Mouse (Mus musculus) lung, postnatal 0 days (tissue): Measurements from ENCODE around the gene Gzmm. TPM values are rescaled to one million over a fixed set of nuclear protein-coding genes. Genes with fewer than 3 reads are reported as not detected.

Experiments
- ATAC-seq: fragments of 200-750 bp; cut with Nextera tagmentation; 2 replicates; pipeline ENCODE4 v1.8.0; 2017; ENCODE audit warnings: moderate library complexity
- DNase-seq: peaks from one replicate; pipeline ENCODE4 v3.0.0-alpha.2; 2016; ENCODE audit warnings: low spot score
- H3K27ac ChIP-seq: fragments of 300-500 bp; sonication (generic); 2 replicates; pipeline ENCODE4 v1.5.1; 2014; ENCODE audit warnings: antibody characterized with exemption, mild to moderate bottlenecking, low read length, mixed read lengths
- H3K27me3 ChIP-seq: fragments of 300-500 bp; sonication (generic); replicated peaks from 2 replicates; pipeline ENCODE4 v1.6.1; 2014; ENCODE audit warnings: low read length, mixed read lengths; ENCODE audit not compliant: insufficient read depth
- H3K36me3 ChIP-seq: fragments of 300-500 bp; sonication (generic); 2 replicates; pipeline ENCODE4 v1.6.1; 2014; ENCODE audit warnings: low read length, mixed read lengths; ENCODE audit not compliant: insufficient read depth
- H3K4me1 ChIP-seq: fragments of 300-500 bp; sonication (generic); 2 replicates; pipeline ENCODE4 v1.6.1; 2014; ENCODE audit warnings: antibody characterized with exemption, low read depth, low read length, mixed read lengths; ENCODE audit not compliant: insufficient read depth
- H3K4me2 ChIP-seq: fragments of 300-500 bp; sonication (generic); replicated peaks from 2 replicates; pipeline ENCODE4 v1.6.1; 2014; ENCODE audit warnings: low read depth, mild to moderate bottlenecking, low read length, moderate library complexity, mixed read lengths
- H3K4me3 ChIP-seq: fragments of 300-500 bp; sonication (generic); 2 replicates; pipeline ENCODE4 v1.5.1; 2014; ENCODE audit warnings: low read depth, low read length
- H3K9ac ChIP-seq: fragments of 300-500 bp; sonication (generic); replicated peaks from 2 replicates; pipeline ENCODE4 v1.6.1; 2014; ENCODE audit warnings: low read depth, mild to moderate bottlenecking
- H3K9me3 ChIP-seq: fragments of 300-500 bp; sonication (generic); 2 replicates; pipeline ENCODE4 v1.6.1; 2016; ENCODE audit warnings: low read length, mixed read lengths
- CTCF ChIP-seq: IDR thresholded peaks from 2 replicates; pipeline ENCODE4 v1.5.1; 2016; ENCODE audit warnings: antibody characterized with exemption, mild to moderate bottlenecking
- EP300 ChIP-seq: IDR thresholded peaks from 2 replicates; pipeline ENCODE4 v1.6.1; 2016; ENCODE audit warnings: antibody characterized with exemption, mild to moderate bottlenecking, control low read depth
- WGBS: fragments of 180-500 bp; shearing (Covaris S2); extraction: QIAGEN DNeasy Blood & Tissue Kit; methylation state at CpG from one replicate; pipeline ENCODE4 v1.1.7; 2014; 5-methylcytosine and 5-hydroxymethylcytosine counted together
- polyA plus RNA-seq: library from polyadenylated mRNA; unstranded; fragments of >200 nt; fragmentation: Nextera tagmentation; extraction: Ambion mirVana; gene quantifications from 2 replicates; pipeline ENCODE4 v1.2.1, GENCODE M21; 2015

The Gzmm gene
- polyA plus RNA-seq, 1 experiment from 2014 or later: 0.57 TPM

DNA sequence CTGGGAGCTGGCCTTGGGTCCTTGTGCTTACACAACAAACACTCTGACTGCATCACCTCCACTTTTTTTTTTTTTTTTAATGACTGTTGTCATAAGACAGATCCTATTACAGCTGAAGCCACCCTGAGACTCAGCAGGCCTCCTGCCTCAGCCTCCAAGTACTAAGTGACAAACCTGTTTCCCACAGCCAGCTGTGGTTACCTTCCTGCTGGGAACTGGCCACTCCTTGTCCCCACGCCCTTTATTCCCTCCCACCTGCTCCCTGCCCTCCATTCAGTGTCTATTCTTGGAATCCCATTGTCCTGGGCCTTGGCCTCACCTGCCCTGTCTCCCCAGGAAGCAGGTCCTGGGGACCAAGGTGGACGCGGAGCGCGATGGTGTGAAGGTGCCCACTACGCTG lies 1.3 kb upstream of the Gzmm start:
- no peaks in the 10 kb centered on the region for H3K27me3 ChIP-seq
- H3K9ac ChIP-seq: no peak overlapping the region
- DNase-seq (no peak), ATAC-seq (no peak)
- no peaks in the 10 kb centered on the region for H3K9me3 ChIP-seq
- no peak overlapping the region for H3K4me2 ChIP-seq
- no peak for TF ChIP-seq CTCF
- TF ChIP-seq EP300: no peak
- WGBS: 95% methylated on average over 6 of the region's 6 CpGs
- peaks cover 10% of the 10 kb centered on the region; the same call in 1 of the 2 replicates for H3K4me1 ChIP-seq
- no peak overlapping the region for H3K4me3 ChIP-seq
- peaks cover 35% of the 10 kb centered on the region for H3K36me3 ChIP-seq
- no peak overlapping the region for H3K27ac ChIP-seq

- Histone ChIP-seq H3K4me1 (no peaks in the 10 kb centered on the region), H3K9ac (no peak overlapping the region), H3K36me3 (peaks cover 35% of the 10 kb centered on the region), H3K27me3 (no peaks in the 10 kb centered on the region), H3K27ac (no peak overlapping the region), H3K9me3 (no peaks in the 10 kb centered on the region), H3K4me2 (no peak overlapping the region), H3K4me3 (no peak overlapping the region)
- ATAC-seq: no peak
- no peak for DNase-seq
- TF ChIP-seq EP300 (no peak), CTCF (no peak)
- 92% methylated on average over 3 of the region's 3 CpGs for WGBS
Observed at GRCm38 (mm10) chr10:79689178-79689577, 358 bp downstream of the Gzmm start.

GRCm38 (mm10) chr10:79691986-79692548 lies 3.2 kb downstream of the Gzmm start:
- no peak for DNase-seq
- Histone ChIP-seq H3K9me3 (no peaks in the 10 kb centered on the region), H3K36me3 (peaks cover 12% of the 10 kb centered on the region), H3K9ac (no peak overlapping the region), H3K27me3 (no peaks in the 10 kb centered on the region), H3K4me3 (no peak overlapping the region), H3K4me2 (no peak overlapping the region), H3K27ac (no peak overlapping the region), H3K4me1 (peaks cover 8% of the 10 kb centered on the region; the same call in 1 of the 2 replicates)
- TF ChIP-seq EP300 (no peak), CTCF (peak; percentile 35)
- 98% methylated on average over 2 of the region's 2 CpGs for WGBS
- ATAC-seq: no peak

GRCm38 (mm10) chr10:79693580-79694378 lies 5.0 kb downstream of the Gzmm start:
- 56% methylated on average over 12 of the region's 12 CpGs for WGBS
- Histone ChIP-seq H3K4me2 (no peak overlapping the region), H3K27ac (no peak overlapping the region), H3K36me3 (no peaks in the 10 kb centered on the region), H3K4me3 (no peak overlapping the region), H3K9me3 (no peaks in the 10 kb centered on the region), H3K4me1 (peaks cover 18% of the 10 kb centered on the region; the same call in 1 of the 2 replicates), H3K27me3 (no peaks in the 10 kb centered on the region), H3K9ac (no peak overlapping the region)
- no peak for ATAC-seq
- no peak for DNase-seq
- TF ChIP-seq EP300 (no peak), CTCF (no peak)

- DNase-seq (no peak), ATAC-seq (no peak)
- Histone ChIP-seq H3K27ac (no peak overlapping the region), H3K36me3 (no peaks in the 10 kb centered on the region), H3K27me3 (no peaks in the 10 kb centered on the region), H3K9ac (no peak overlapping the region), H3K9me3 (no peaks in the 10 kb centered on the region), H3K4me3 (no peak overlapping the region), H3K4me1 (peaks cover 19% of the 10 kb centered on the region; the same call in 1 of the 2 replicates), H3K4me2 (no peak overlapping the region)
- 78% methylated on average over 6 of the region's 6 CpGs for WGBS
- TF ChIP-seq CTCF (no peak), EP300 (no peak)
Observed at GRCm38 (mm10) chr10:79694379-79694655, 5.5 kb downstream of the Gzmm start.

GRCm38 (mm10) chr10:79695231-79696128 lies 6.7 kb downstream of the Gzmm start:
- ATAC-seq: peak; percentile 58
- no peak overlapping the region for H3K9ac ChIP-seq
- no peak overlapping the region for H3K4me2 ChIP-seq
- peak overlapping the region; percentile 79 for H3K27ac ChIP-seq
- H3K4me1 ChIP-seq: peaks cover 23% of the 10 kb centered on the region; the same call in 1 of the 2 replicates
- peak; percentile 91 for DNase-seq
- 45% methylated on average over 13 of the region's 13 CpGs for WGBS
- H3K36me3 ChIP-seq: no peaks in the 10 kb centered on the region
- H3K4me3 ChIP-seq: no peak overlapping the region
- TF ChIP-seq EP300 (no peak), CTCF (peak; percentile 98)
- H3K9me3 ChIP-seq: no peaks in the 10 kb centered on the region
- H3K27me3 ChIP-seq: no peaks in the 10 kb centered on the region
